Mouse (Mus musculus) liver, embryonic 14.5 days (tissue): ENCODE measurements around the gene Rapgef3.

Experiments
- CTCF ChIP-seq: IDR thresholded peaks from 2 replicates; pipeline ENCODE4 v1.5.1; 2016; ENCODE audit warnings: antibody characterized with exemption, low read depth, control low read depth
- EP300 ChIP-seq: IDR thresholded peaks from 2 replicates; pipeline ENCODE4 v1.6.1; 2016; ENCODE audit warnings: antibody characterized with exemption, low read depth

DNA sequence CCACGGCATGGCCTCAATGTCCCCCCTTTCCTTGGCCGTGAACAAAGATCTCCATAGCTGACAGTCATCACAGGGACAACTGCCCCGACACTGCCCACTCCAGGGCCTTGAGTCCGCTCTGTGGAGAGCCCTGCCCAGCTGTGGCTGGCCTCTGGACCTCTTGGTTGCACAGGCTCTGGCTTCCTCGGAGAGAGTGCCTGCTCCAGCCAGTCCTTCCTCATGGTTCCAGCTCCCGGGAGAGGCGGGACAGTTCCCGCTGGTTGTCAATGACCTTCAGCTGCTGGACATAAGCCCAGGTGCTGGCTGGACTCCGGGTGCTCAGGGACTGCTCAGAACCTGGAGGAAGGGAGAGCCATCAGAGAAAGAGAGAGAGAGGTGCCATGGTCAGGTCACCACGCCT is 22.4 kb downstream of the Rapgef3 start:
- TF ChIP-seq CTCF (no peak), EP300 (no peak)
